Mouse (Mus musculus) urinary bladder, postnatal 36 days (tissue): ENCODE measurements at regions not wholly inside any gene's neighbourhood (a gene's known extent, or its start where the extent isn't known, plus 50 kb on each side); places are given as distances from the start of the nearest gene placed in this dataset.
A peak's percentile ranks its signal among the peaks of the same experiment; 100 is the strongest.

Experiments used
- DNase-seq, 2 experiments: peaks; one replicate each; pipeline ENCODE4 v3.0.0; 2022; ENCODE audit warnings: low spot score in 2 of 2, mixed read lengths in 1 of 2

GRCm38 (mm10) chr4:66622650-66623394, 204.6 kb upstream of the Tlr4 start:
- DNase-seq: no peak

- DNase-seq: no peak
Observed at GRCm38 (mm10) chr4:66618811-66619440, 208.5 kb upstream of the Tlr4 start.

DNA sequence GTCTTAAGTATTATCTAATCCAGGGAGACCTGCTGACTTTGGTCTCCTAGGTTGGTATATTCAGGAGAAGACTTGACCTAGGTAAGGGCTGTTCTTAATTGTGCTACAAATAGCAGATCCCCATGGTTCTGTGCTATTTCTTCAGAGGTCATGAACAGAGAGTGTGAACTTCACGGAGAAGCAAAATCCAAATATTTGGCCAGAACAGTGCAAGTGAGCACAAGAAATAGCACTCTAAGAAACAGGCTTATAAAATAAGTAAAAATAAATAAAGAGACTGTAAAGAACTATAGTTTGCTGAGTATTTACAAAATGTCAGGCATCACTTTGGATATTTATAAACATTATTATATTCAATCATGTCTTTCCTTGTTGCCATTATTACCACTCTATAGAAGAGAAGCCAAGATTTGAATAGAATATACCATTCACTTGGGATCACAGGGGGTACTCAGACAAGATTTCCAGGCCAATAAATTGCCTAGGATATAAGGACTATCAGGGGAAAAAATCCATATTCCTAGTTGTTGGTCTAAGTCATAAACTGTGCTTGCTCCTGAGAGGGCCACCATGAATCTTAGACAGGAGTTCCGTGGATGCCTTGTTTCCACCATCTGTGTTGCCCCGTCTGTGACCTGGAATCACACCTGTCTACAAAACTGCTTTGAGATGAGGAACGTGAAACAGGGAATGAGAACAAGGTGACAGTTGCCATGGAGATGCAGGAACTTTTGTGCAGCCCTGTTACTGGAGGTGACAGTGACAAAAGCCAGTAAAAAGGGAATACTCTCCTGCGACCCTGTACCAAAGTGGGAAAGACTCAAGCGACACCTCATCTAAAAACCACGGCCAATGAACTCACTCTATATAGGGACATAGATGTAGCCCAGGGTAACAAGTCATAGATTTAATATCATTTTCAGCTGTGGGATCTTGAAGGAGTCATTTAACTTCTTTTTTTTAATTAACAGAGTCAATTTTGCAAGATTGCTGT, 209.3 kb upstream of the Tlr4 start:
- no peak for DNase-seq

DNA sequence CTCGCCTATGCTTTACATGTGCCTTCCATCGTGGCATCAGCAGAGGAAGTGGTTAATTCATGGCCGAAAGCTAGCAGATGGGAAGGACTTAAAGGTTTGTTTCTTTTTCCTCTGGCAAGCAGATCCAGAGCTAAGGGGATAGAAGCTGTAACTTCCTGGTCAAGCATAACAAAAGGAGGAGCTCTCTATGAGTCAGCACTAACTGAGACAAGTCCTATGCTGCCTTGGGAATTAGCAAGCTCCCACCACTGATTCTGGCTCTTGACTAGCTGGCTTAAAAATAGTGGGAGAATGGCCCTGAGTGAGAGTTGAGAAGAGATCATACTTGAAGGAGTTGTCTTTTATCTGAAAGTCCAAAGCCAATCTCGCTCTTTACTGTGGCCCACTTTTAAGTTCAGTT, 210.3 kb upstream of the Tlr4 start:
- no peak for DNase-seq

DNA sequence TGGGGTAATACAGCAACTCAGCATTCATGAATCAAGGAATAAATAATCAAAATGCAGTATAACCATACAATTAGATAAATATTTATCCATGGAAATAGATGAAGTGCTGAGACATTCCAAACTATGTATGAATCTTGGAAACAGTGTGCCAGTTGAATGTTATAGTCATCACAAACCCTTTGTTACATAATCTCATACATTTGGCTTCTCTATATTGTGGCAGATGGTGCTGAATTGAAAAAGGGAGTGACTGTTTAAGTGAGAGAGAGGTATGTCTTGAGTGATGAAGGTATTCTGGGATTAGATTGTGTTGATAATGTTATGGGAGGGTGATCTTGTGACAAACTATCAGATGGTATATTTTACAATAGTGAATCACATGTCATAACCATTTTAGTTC, 200.4 kb upstream of the Astn2 start:
- no peak for DNase-seq

GRCm38 (mm10) chr4:66598737-66599136, 194.3 kb upstream of the Astn2 start:
- no peak for DNase-seq

GRCm38 (mm10) chr4:66586647-66587046, 182.2 kb upstream of the Astn2 start:
- no peak for DNase-seq

- no peak for DNase-seq
Observed at GRCm38 (mm10) chr4:66586166-66586565, 181.8 kb upstream of the Astn2 start.

DNA sequence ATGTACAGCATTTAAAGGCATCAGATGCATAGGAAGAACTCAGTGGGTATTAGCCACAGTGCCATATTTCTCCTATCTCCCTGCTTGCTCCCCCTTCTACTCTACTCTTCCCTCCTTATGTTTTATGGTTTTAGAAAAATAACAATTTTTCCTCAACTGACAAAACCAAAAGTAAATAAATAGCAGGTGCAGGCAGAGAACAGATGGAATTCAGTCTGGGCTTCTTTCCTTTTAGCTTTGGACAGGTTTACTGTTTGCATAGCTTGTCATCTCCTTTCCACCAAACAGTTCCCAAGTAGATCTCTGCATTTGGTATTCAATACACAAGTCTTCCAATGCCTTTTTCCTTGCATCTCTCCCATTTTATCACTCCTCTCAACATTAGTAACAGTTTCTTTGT, 152.5 kb upstream of the Astn2 start:
- no peak for DNase-seq

DNA sequence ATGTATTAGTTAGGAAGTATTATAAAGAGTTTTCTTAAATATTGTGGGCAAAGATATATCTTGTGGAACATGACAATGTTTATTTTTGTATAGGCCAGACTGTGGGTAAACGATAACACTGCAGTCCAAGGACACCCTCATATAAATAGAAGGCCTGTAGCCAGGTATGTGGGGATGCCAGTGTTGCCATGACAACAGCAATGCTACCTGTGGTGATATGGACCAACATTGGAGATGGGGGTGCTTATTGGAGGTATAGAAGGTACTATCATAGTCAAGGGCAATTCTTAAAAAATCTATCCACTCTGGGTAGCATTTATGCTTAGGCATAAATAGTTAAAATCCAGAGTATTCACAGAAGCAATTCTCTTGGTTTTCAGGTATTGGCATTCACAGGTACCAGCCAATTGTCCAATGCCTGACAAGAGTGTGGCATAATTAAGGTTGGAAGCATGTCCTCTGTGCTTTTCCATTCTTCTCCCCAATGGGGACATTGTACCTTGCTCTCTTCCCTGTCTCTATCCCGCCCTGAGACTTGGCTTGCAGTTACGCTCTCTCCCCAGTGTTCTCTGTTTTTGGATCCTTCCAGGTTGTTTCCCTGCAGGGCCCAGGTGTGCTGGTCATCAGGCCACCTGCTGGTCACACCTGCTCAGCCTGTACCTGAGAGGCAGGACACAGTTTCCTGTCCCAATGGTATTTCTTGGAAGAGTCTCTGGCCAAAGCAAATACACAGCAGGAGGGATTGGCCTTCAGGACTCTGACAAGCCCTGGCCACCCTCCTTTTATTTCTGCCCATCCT, 146.1 kb upstream of the Astn2 start:
- no peak for DNase-seq

- no peak for DNase-seq
Observed at GRCm38 (mm10) chr4:66542833-66543436, 138.5 kb upstream of the Astn2 start.

DNA sequence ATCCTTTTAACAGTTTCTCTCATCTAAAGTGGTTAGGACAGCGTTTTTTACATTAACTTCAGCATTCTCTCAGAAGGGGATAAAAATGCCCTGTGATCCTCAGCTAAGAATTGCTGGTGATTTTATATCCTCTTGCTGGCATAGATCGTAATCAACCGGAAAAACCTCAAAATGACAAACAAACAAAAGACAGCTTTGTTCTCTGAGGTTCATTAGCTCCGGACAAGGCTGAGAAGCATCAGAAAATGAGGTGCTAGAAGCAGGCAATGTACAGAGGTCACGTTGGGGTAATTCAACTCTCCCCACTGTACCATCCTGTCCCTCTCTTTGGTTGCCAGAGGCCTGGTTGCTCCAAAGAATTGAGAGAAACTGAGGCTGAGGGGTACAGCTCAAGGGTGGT, 120.0 kb upstream of the Astn2 start:
- DNase-seq: no peak

DNA sequence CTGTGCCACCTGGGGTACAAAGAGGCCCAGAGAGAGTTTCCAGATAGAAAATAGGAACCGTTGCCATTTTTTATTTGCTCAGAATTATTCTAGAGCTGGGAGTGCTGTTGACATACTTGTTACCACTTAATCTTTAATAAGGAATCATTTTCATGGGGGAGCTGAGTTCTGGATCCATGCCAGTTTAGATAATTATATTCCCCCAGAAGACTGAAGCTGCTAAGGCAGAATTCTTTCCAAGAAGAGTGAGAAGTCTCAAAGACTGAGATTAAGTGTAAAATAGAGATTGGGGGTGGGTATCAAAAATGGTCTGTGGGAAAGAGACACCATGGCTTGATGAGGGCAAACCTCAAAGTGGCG, 119.5 kb upstream of the Astn2 start:
- no peak for DNase-seq

DNA sequence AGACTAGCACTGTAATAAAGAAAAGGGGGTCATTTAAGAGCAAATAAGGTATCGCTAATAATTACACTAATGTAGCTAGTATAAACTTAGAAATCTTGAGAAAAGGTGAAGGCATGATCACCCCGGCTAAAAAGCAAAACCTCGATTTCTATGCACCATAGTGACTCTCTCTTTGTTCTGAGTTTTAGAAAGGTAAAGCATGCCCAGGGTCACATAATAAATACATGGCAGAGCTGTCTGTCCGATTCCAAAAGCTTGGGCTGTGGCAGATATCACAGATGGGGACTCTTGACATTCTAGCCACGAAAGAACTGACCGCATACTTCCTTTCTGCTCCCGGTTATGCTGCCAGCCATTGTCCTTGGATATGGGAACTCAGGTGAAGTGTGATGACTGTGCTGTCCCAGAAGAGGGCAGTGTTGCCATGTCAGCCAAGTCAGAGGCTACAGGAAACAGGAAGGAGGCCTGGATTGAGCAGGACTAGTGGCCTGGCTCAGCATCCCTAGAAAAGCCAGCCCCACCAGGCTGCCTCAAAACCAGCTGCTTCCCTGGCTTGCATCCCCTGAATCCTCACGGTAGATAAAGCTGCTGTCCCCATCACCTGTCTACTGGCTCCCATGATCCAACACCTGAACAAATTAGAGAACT, 119.0 kb upstream of the Astn2 start:
- DNase-seq: peak; percentile 0 to 1

DNA sequence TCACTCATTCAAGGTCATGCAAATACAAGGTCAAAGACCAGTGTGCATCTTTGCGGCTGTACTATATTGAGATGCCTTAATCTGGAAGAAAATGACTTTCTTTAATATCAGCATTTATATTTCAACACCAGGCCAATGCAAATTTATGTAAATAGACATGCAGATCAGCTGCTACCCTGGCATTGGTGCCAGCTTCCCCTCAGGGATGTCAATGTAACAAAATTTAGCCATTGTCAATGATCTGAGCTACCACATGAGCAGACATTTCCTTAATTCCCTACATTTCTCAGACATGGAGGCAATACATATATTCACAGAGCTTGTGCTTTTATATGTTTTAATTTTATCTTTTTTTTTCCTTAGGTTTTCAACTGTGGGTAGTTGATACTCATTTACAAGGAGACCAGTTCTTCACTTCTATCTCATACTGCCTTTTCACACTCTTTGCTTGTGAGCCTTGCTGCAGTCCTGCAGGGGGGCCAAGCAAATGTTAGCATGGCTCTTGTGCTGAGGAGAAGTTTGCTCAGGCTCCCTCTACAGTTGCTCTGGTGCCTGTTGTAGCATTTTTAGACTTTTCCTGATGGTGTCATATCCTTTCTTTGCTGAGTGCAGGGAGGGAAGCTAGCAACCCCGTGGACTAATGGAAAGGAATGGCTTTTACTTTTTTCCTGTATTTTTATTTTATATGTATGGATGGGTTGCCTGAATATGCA, 117.8 kb upstream of the Astn2 start:
- DNase-seq: no peak

DNA sequence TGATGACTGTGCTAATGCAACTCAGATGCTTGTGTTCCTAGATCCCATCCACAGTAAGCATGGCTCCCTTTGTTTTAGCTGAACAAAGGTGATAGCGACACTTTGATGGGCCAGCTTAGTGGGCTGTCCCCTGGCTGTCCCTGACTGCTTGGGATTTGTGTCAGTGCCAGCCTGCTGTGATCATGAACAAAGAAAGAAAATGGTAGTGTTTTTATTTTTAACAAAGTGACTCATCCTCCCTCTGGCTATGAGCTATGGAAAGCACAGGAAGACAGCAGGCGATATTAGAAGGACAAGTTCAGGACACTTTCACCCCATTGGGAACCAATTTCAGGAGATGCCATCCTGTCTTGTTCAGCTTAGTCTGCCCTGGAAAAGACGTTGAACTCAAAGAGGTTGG, 116.4 kb upstream of the Astn2 start:
- DNase-seq: no peak

DNA sequence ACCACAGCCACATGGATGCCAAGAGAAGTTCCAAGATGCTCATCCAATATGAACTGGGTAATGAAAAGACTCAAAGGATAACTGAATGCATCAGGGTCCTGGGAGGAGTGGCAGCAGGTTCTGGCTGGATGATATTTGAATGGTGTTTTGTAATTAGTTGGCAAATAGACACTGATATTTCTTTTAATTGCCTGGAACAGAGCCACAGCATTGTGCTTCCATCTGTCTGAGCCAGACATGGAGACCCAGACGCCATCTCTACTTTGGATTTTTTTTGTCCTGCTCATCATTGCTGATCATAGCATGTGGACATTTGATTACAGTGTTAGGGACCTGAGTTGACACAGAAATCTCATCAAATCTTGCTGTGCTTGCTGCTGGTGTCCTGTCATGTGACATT, 111.4 kb upstream of the Astn2 start:
- no peak for DNase-seq

DNA sequence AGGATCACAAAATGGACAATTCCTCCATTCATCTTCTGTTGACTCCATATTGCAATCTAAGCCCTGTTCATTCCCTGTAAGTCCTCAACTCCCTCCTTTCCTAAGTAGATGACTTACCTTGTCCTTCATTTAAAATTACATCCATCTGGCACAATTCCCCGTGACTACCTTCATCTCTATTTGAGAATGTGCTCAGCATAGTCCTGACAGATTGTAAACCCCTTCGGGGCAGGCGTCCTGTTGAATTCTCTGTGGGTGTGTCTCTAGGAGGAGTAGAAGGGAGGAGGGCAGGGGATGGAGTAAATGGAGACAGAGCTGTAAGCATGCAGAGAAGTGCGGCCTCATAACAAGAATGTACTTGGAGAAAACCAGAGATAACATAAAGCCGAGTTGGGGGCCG, 79.1 kb upstream of the Astn2 start:
- no peak for DNase-seq

- peak; percentile 1 to 47 for DNase-seq
Observed at GRCm38 (mm10) chr4:66482495-66483291, 78.3 kb upstream of the Astn2 start.
